Mouse (Mus musculus) lung, postnatal 0 days (tissue): ENCODE results near the gene C2cd4c. TPM values are rescaled to one million over a fixed set of nuclear protein-coding genes. Genes with fewer than 3 reads are reported as not detected.

Experiments
- ATAC-seq: fragments of 200-750 bp; cut with Nextera tagmentation; 2 replicates; pipeline ENCODE4 v1.8.0; 2017; ENCODE audit warnings: moderate library complexity
- DNase-seq: peaks from one replicate; pipeline ENCODE4 v3.0.0-alpha.2; 2016; ENCODE audit warnings: low spot score
- H3K27ac ChIP-seq: fragments of 300-500 bp; sonication (generic); 2 replicates; pipeline ENCODE4 v1.5.1; 2014; ENCODE audit warnings: antibody characterized with exemption, mild to moderate bottlenecking, low read length, mixed read lengths
- H3K27me3 ChIP-seq: fragments of 300-500 bp; sonication (generic); replicated peaks from 2 replicates; pipeline ENCODE4 v1.6.1; 2014; ENCODE audit warnings: low read length, mixed read lengths; ENCODE audit not compliant: insufficient read depth
- H3K36me3 ChIP-seq: fragments of 300-500 bp; sonication (generic); 2 replicates; pipeline ENCODE4 v1.6.1; 2014; ENCODE audit warnings: low read length, mixed read lengths; ENCODE audit not compliant: insufficient read depth
- H3K4me1 ChIP-seq: fragments of 300-500 bp; sonication (generic); 2 replicates; pipeline ENCODE4 v1.6.1; 2014; ENCODE audit warnings: antibody characterized with exemption, low read depth, low read length, mixed read lengths; ENCODE audit not compliant: insufficient read depth
- H3K4me2 ChIP-seq: fragments of 300-500 bp; sonication (generic); replicated peaks from 2 replicates; pipeline ENCODE4 v1.6.1; 2014; ENCODE audit warnings: low read depth, mild to moderate bottlenecking, low read length, moderate library complexity, mixed read lengths
- H3K4me3 ChIP-seq: fragments of 300-500 bp; sonication (generic); 2 replicates; pipeline ENCODE4 v1.5.1; 2014; ENCODE audit warnings: low read depth, low read length
- H3K9ac ChIP-seq: fragments of 300-500 bp; sonication (generic); replicated peaks from 2 replicates; pipeline ENCODE4 v1.6.1; 2014; ENCODE audit warnings: low read depth, mild to moderate bottlenecking
- H3K9me3 ChIP-seq: fragments of 300-500 bp; sonication (generic); 2 replicates; pipeline ENCODE4 v1.6.1; 2016; ENCODE audit warnings: low read length, mixed read lengths
- CTCF ChIP-seq: IDR thresholded peaks from 2 replicates; pipeline ENCODE4 v1.5.1; 2016; ENCODE audit warnings: antibody characterized with exemption, mild to moderate bottlenecking
- EP300 ChIP-seq: IDR thresholded peaks from 2 replicates; pipeline ENCODE4 v1.6.1; 2016; ENCODE audit warnings: antibody characterized with exemption, mild to moderate bottlenecking, control low read depth
- WGBS: fragments of 180-500 bp; shearing (Covaris S2); extraction: QIAGEN DNeasy Blood & Tissue Kit; methylation state at CpG from one replicate; pipeline ENCODE4 v1.1.7; 2014; 5-methylcytosine and 5-hydroxymethylcytosine counted together
- polyA plus RNA-seq: library from polyadenylated mRNA; unstranded; fragments of >200 nt; fragmentation: Nextera tagmentation; extraction: Ambion mirVana; gene quantifications from 2 replicates; pipeline ENCODE4 v1.2.1, GENCODE M21; 2015

Gene C2cd4c
- polyA plus RNA-seq, 1 experiment from 2014 or later: not detected

DNA sequence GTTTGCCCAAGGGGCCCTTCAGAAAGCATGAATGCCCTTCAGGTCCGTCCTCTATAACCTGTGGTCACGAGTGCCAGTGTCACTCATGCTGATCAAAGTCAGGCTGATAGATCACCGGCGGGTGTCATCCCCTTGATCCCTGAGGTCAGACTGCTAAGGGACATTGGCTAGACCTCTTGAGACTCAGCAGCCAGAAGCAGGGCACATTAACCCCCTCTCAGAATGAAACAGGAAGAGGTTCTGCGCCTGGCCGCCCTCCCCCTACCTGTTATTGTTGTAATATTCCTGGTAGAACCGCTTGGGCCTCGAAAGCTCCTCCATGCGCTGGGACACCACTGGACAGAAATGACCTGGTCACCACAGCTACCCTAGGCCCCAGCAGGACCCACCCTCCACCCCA is 29.4 kb downstream of the C2cd4c start:
- ATAC-seq (no peak), DNase-seq (no peak)
- no peaks in the 10 kb centered on the region for H3K27me3 ChIP-seq
- H3K4me3 ChIP-seq: no peak overlapping the region
- H3K36me3 ChIP-seq: no peaks in the 10 kb centered on the region
- no peak overlapping the region for H3K9ac ChIP-seq
- WGBS: 61% methylated on average over 9 of the region's 9 CpGs
- H3K27ac ChIP-seq: no peak overlapping the region
- H3K9me3 ChIP-seq: no peaks in the 10 kb centered on the region
- no peaks in the 10 kb centered on the region for H3K4me1 ChIP-seq
- no peak overlapping the region for H3K4me2 ChIP-seq
- TF ChIP-seq EP300 (no peak), CTCF (no peak)

DNA sequence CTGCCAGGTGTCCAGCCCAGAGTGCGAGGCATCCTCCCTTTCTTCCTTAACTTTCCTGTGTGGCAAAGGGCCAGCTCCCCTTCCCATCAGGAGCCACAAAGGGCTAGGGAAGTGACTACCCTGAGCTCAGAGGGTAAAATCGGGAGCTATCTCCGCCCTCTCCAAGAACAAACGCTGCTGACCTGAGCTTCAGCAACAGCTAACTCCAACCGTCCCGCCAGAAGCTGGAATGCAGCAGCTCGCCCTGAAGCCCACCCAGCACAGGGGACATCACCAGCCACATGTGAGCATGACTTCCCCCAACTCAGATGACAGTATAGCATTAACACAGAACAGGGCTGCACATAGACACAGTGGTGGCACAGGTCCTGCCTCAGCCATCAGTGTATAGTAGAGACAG is 29.8 kb downstream of the C2cd4c start:
- WGBS: 43% methylated on average over 7 of the region's 7 CpGs
- no peak for ATAC-seq

DNA sequence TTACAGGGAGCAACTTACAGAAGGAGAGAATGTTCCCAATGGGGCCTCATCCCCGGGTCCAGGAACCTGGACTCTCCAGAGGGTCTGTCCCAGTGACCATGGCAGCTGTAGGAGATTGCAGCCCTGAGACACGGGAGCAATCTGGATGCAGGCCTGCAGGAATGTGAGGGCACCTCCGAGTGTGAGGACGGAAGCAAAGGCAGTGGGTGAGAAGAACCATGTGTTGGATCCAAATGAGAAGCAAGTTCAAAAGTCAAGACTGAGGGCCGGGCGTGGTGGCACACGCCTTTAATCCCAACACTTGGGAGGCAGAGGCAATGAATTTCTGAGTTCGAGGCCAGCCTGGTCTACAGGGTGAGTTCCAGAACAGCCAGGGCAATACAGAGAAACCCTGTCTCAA is 32.3 kb downstream of the C2cd4c start:
- DNase-seq (no peak), ATAC-seq (no peak)
- H3K9ac ChIP-seq: no peak overlapping the region
- no peaks in the 10 kb centered on the region for H3K4me1 ChIP-seq
- H3K4me3 ChIP-seq: no peak overlapping the region
- no peak overlapping the region for H3K27ac ChIP-seq
- no peaks in the 10 kb centered on the region for H3K27me3 ChIP-seq
- 83% methylated on average over 8 of the region's 8 CpGs for WGBS
- H3K36me3 ChIP-seq: no peaks in the 10 kb centered on the region
- H3K4me2 ChIP-seq: no peak overlapping the region
- no peaks in the 10 kb centered on the region for H3K9me3 ChIP-seq
- TF ChIP-seq EP300 (no peak), CTCF (no peak)

More for the DNA sequence above, 29.8 kb downstream of the C2cd4c start:
- no peaks in the 10 kb centered on the region for H3K4me1 ChIP-seq
- H3K4me2 ChIP-seq: no peak overlapping the region
- H3K9ac ChIP-seq: no peak overlapping the region
- no peaks in the 10 kb centered on the region for H3K27me3 ChIP-seq
- no peak overlapping the region for H3K27ac ChIP-seq
- no peaks in the 10 kb centered on the region for H3K9me3 ChIP-seq
- H3K4me3 ChIP-seq: no peak overlapping the region
- H3K36me3 ChIP-seq: no peaks in the 10 kb centered on the region
- DNase-seq: no peak
- TF ChIP-seq CTCF: no peak
- no peak for TF ChIP-seq EP300

DNA sequence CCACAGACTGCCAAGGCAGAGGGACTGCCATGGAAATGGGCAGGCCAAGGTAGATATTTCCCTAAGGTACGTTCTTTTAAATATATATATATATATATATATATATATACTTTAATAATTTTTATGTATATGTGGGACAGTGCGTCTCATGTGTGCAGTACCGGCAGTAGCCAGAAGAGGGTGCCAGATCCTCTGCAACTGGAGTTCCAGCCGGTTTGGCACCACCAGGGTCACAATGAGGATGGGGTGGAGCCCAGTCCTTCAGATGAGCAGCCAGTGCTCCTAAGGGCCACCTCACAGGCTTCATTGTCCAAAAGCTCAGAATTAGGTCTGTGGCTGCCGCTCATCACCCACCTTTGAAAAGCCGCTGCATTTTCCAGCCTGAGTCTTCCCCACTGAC is 33.0 kb downstream of the C2cd4c start:
- 38% methylated on average over 6 of the region's 6 CpGs for WGBS
- Histone ChIP-seq H3K9me3 (no peaks in the 10 kb centered on the region), H3K4me3 (no peak overlapping the region), H3K27me3 (no peaks in the 10 kb centered on the region), H3K9ac (no peak overlapping the region), H3K27ac (no peak overlapping the region), H3K4me1 (no peaks in the 10 kb centered on the region), H3K36me3 (no peaks in the 10 kb centered on the region), H3K4me2 (no peak overlapping the region)
- TF ChIP-seq EP300: no peak
- TF ChIP-seq CTCF: peak; percentile 57
- DNase-seq: peak; percentile 16
- ATAC-seq: no peak

DNA sequence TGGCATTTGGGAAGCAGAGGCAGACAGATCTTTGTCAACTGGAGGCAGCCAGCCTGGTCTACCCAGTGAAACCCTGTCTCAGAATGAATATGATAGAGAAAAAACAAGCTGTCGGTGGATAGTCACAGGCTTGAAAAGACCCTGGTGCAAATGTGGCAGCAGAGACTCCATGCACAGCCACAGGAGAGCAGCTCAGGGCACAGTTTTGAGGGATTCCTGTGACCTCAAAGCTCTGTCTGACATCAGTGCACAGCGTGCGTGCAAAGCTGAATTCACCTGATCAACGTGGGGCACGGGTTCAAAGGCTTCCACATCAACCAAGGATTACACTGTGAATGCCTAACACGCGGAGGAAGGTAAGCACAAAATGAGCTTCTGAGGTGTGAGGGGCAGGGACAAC is 33.5 kb downstream of the C2cd4c start:
- H3K27me3 ChIP-seq: no peaks in the 10 kb centered on the region
- H3K9ac ChIP-seq: no peak overlapping the region
- no peaks in the 10 kb centered on the region for H3K36me3 ChIP-seq
- DNase-seq: no peak
- no peaks in the 10 kb centered on the region for H3K9me3 ChIP-seq
- 70% methylated on average over 7 of the region's 7 CpGs for WGBS
- ATAC-seq: no peak
- H3K4me2 ChIP-seq: no peak overlapping the region
- H3K27ac ChIP-seq: no peak overlapping the region
- no peak for TF ChIP-seq CTCF
- TF ChIP-seq EP300: no peak
- H3K4me1 ChIP-seq: no peaks in the 10 kb centered on the region
- no peak overlapping the region for H3K4me3 ChIP-seq

DNA sequence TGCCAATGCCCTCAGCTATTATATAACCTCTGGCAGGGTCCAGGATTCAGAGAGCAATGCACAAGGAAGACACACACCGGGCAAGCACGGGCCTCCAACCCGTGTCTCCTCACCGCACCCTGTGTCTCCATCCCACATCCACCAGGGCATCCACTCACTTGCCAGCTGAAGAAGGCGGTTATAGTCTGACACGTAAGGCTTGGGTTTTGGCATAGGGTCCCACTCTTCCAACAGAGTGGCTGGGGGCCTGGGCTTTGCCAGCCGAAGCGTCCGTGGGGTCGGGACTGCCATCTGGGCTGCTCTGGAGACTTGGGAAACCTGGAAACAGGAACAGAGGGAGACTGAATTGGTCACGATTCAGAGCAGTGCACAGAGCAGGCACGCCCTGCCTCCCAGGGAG is 34.0 kb downstream of the C2cd4c start:
- DNase-seq (no peak), ATAC-seq (no peak)
- Histone ChIP-seq H3K9ac (no peak overlapping the region), H3K36me3 (no peaks in the 10 kb centered on the region), H3K4me1 (no peaks in the 10 kb centered on the region), H3K4me3 (no peak overlapping the region), H3K9me3 (no peaks in the 10 kb centered on the region), H3K27me3 (no peaks in the 10 kb centered on the region), H3K4me2 (no peak overlapping the region), H3K27ac (no peak overlapping the region)
- WGBS: 73% methylated on average over 12 of the region's 12 CpGs
- TF ChIP-seq EP300: no peak
- no peak for TF ChIP-seq CTCF

DNA sequence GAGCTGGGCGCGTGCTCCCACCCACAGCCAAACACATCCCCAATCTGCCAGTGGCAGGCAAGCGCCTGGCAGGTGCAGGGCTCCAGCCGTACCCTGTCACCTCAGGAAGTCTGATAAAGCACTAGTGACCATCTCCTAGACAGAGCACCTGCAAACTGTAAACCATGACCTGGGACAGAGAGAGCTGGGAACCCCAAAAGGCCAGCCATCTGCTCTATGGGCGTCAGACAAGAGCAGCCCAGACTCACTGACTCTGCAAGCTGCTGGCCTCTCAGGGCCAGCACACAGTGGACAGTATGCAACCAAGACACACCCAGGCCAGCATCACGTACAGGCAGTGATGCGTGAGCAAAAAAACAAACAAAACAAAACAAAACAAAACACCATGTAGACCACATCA is 34.9 kb downstream of the C2cd4c start:
- Histone ChIP-seq H3K9ac (no peak overlapping the region), H3K4me2 (no peak overlapping the region), H3K27ac (no peak overlapping the region), H3K9me3 (no peaks in the 10 kb centered on the region), H3K27me3 (no peaks in the 10 kb centered on the region), H3K4me1 (no peaks in the 10 kb centered on the region), H3K36me3 (no peaks in the 10 kb centered on the region), H3K4me3 (no peak overlapping the region)
- 75% methylated on average over 7 of the region's 7 CpGs for WGBS
- TF ChIP-seq CTCF (no peak), EP300 (no peak)
- DNase-seq (no peak), ATAC-seq (no peak)
